18 mouse cellular contexts compared by ENCODE assay signal in the genomic region with DNA sequence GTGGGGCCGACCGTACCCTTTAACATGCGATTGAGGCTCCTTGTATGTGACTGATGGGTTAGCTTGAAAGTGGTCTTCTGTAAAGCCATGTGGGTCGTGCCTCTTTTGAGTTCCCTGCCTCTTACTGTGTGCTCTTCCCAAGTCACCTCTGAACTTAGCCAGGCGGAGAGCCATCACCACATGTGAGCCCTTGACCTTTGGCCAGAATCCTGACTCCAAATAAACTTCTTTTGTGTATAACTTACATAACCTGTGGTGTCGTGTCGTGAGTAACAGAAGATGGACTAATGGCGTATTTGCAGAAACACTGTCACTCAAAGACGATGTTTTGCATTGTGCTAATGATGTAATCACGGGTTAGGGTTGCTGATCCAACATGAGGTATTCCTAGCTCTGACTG. TPM values are rescaled to one million over a fixed set of nuclear protein-coding genes. Genes with fewer than 3 reads are reported as not detected.
A peak's percentile ranks its signal among the peaks of the same experiment; 100 is the strongest.
DNase-seq lines count a peak whose midpoint lies in the region; ATAC-seq and TF ChIP-seq lines count a peak whose summit lies in the region.
"Had no signal": no experiment of that assay in that cellular context is flagged by ENCODE, and none has a peak within 500 bp of the region (broad histone marks: within the 10 kb centered on the region; RNA-seq: fewer than 3 reads in every experiment).

No protein-coding gene starts in this region.

- H3K9ac ChIP-seq in lung, postnatal 0 days (replicated peaks; ENCODE audit: low read depth): no peak overlapping the region
- H3K9ac ChIP-seq: limb, embryonic 13.5 days had no signal

- no peak overlapping the region for H3K4me2 ChIP-seq in lung, postnatal 0 days (replicated peaks; ENCODE audit: low read depth, low read length)
- H3K4me2 ChIP-seq: limb, embryonic 13.5 days had no signal

- no peaks in the 10 kb centered on the region for H3K4me1 ChIP-seq in lung, postnatal 0 days (ENCODE audit: insufficient read depth, low read depth, low read length)
- H3K4me1 ChIP-seq: limb, embryonic 13.5 days had no signal

- H3K27me3 ChIP-seq in lung, postnatal 0 days (replicated peaks; ENCODE audit: insufficient read depth, low read length): no peaks in the 10 kb centered on the region
- H3K27me3 ChIP-seq: limb, embryonic 13.5 days had no signal

- no peak overlapping the region for H3K4me3 ChIP-seq in lung, postnatal 0 days (ENCODE audit: low read depth, low read length)
- H3K4me3 ChIP-seq: limb, embryonic 13.5 days had no signal

- no peak overlapping the region for H3K27ac ChIP-seq in lung, postnatal 0 days (ENCODE audit: low read length)
- H3K27ac ChIP-seq: hindbrain, postnatal 0 days; limb, embryonic 13.5 days had no signal

- ATAC-seq in lung, postnatal 0 days: no peak
- ATAC-seq: forebrain, embryonic 14.5 days; hindbrain, postnatal 0 days had no signal

- 43% methylated on average over 10 of the region's 10 CpGs for WGBS in lung, postnatal 0 days

- no peak for TF ChIP-seq CTCF in lung, postnatal 0 days (IDR thresholded peaks at IDR 0.05)

- DNase-seq in kidney, adult 18-20 months: peak; percentile 74
- DNase-seq in kidney, postnatal 10 days: no peak
- DNase-seq in lung, postnatal 25 days (ENCODE audit: low spot score): peak; percentile 39
- no peak for DNase-seq in lung, postnatal 0 days (ENCODE audit: low spot score)
- peak; percentile 67 to 79 for DNase-seq in kidney, postnatal 25 days
- peak; percentile 58 for DNase-seq in yolk sac, embryonic 10.5 days (ENCODE audit: low spot score)
- no peak for DNase-seq in cerebellum, postnatal 10 days
- DNase-seq: adrenal gland, postnatal 14 days; cerebellum, adult 11 months; cerebellum, postnatal 25 days; gastrocnemius, postnatal 25 days; lung, postnatal 10 days; right cerebral cortex, postnatal 14 days; spleen, adult 18-20 months; thymus, postnatal 25 days had no signal

- no peaks in the 10 kb centered on the region for H3K9me3 ChIP-seq in lung, postnatal 0 days (ENCODE audit: low read length)
- H3K9me3 ChIP-seq: limb, embryonic 13.5 days had no signal

- H3K36me3 ChIP-seq in lung, postnatal 0 days (ENCODE audit: insufficient read depth, low read length): no peaks in the 10 kb centered on the region
- H3K36me3 ChIP-seq: limb, embryonic 13.5 days had no signal

- no peak for TF ChIP-seq EP300 in lung, postnatal 0 days (IDR thresholded peaks at IDR 0.05)

RNA-seq across cellular contexts. Expression of a gene that starts 22.6 kb away (rescaled TPM):
- polyA plus RNA-seq in lung, postnatal 0 days (2015; fragmentation: Nextera tagmentation; extraction: Ambion mirVana): 13.1 and 13.7 TPM in 2 replicates

Comparison
In these comparisons a context has a peak if more than half of its experiments do, and no peak if none do; other contexts are left out.
1. DNase-seq: peak in kidney, adult 18-20 months (single experiment), lung, postnatal 25 days (single experiment), kidney, postnatal 25 days (2 of 2) and yolk sac, embryonic 10.5 days (single experiment); none in kidney, postnatal 10 days (single experiment), lung, postnatal 0 days (single experiment) and cerebellum, postnatal 10 days (0 of 2).